ENCODE assay signal across 26 mouse cellular contexts in the genomic region with DNA sequence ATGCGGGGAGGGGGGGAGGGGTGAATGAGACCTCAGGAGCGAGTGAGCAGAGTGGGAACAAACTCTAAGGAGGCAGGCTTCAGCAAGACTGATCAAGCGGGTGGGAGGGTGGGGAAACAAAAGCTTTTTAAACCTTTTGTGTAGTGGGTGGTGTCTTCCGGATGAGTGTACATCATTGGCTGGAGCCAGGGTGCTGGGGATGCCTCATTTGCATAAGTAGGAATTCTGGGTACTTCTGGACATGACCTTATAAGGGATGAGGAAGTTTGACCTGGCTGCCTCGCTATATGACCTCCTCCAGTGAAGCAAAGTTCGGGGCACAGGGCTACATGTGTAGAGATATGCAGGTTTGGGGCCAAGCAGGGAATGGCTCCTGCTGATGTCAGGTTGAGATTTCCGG. TPM values are rescaled to one million over a fixed set of nuclear protein-coding genes. Genes with fewer than 3 reads are reported as not detected.
"Had no signal": no experiment of that assay in that cellular context is flagged by ENCODE, and none has a peak within 500 bp of the region (broad histone marks: within the 10 kb centered on the region; RNA-seq: fewer than 3 reads in every experiment).

No protein-coding gene starts in this region.

- H3K4me1 ChIP-seq: heart, embryonic 13.5 days; hindbrain, embryonic 13.5 days; hindbrain, embryonic 15.5 days had no signal

- H3K27ac ChIP-seq: gastrocnemius, adult 2 months; heart, adult 2 months; heart, embryonic 13.5 days; heart, embryonic 15.5 days; hindbrain, embryonic 13.5 days; hindbrain, embryonic 15.5 days; hindbrain, postnatal 0 days; kidney, embryonic 15.5 days; kidney, postnatal 0 days; limb, embryonic 13.5 days; limb, embryonic 15.5 days; liver, embryonic 12.5 days; liver, embryonic 14.5 days had no signal

- H3K27me3 ChIP-seq: hindbrain, embryonic 13.5 days; hindbrain, embryonic 15.5 days; kidney, embryonic 15.5 days; limb, embryonic 13.5 days; limb, embryonic 15.5 days had no signal

- H3K4me3 ChIP-seq: gastrocnemius, adult 2 months; heart, adult 2 months; heart, embryonic 13.5 days; heart, embryonic 15.5 days; hindbrain, embryonic 13.5 days; hindbrain, embryonic 15.5 days; kidney, embryonic 15.5 days; limb, embryonic 13.5 days; limb, embryonic 15.5 days; liver, embryonic 12.5 days had no signal

- DNase-seq: gastrocnemius, adult 2 months; gastrocnemius, postnatal 14 days; gastrocnemius, postnatal 36 days; heart, adult 11 months; heart, adult 2 months; heart, postnatal 14 days; heart, postnatal 36 days; kidney, adult 11 months; kidney, adult 2 months; kidney, adult 9 months; kidney, postnatal 14 days; kidney, postnatal 36 days; layer of hippocampus, postnatal 36 days; left cerebral cortex, postnatal 4 days had no signal

RNA-seq across cellular contexts. Expression of gene Stum, which starts 23.0 kb away (rescaled TPM):
- polyA plus RNA-seq: liver, embryonic 16.5 days had no signal
